Mouse (Mus musculus) hindbrain, embryonic 14.5 days (tissue): ENCODE data around the gene Brd4. TPM values are rescaled to one million over a fixed set of nuclear protein-coding genes. Genes with fewer than 3 reads are reported as not detected.

Source experiments
- ATAC-seq: fragments of 200-750 bp; cut with Nextera tagmentation; 2 replicates; pipeline ENCODE4 v1.8.0; 2017; ENCODE audit warnings: moderate number of reproducible peaks, mild to moderate bottlenecking, moderate TSS enrichment, moderate library complexity; ENCODE audit not compliant: low FRiP score
- DNase-seq: peaks from one replicate; pipeline ENCODE4 v3.0.0-alpha.2; 2015; ENCODE audit warnings: low spot score
- H3K27ac ChIP-seq: fragments of 300-500 bp; sonication (generic); 2 replicates; pipeline ENCODE4 v1.5.1; 2014; ENCODE audit warnings: mild to moderate bottlenecking, moderate library complexity
- H3K27me3 ChIP-seq: fragments of 300-500 bp; sonication (generic); 2 replicates; pipeline ENCODE4 v1.6.1; 2014; ENCODE audit warnings: mild to moderate bottlenecking, low read length, mixed read lengths; ENCODE audit not compliant: control insufficient read depth, insufficient read depth
- H3K36me3 ChIP-seq: fragments of 300-500 bp; sonication (generic); replicated peaks from 2 replicates; pipeline ENCODE4 v1.6.1; 2014; ENCODE audit not compliant: control insufficient read depth, insufficient read depth
- H3K4me1 ChIP-seq: fragments of 300-500 bp; sonication (generic); replicated peaks from 2 replicates; pipeline ENCODE4 v1.6.1; 2014; ENCODE audit warnings: antibody characterized with exemption, low read length, mixed read lengths; ENCODE audit not compliant: control insufficient read depth, insufficient read depth
- H3K4me2 ChIP-seq: fragments of 300-500 bp; sonication (generic); replicated peaks from 2 replicates; pipeline ENCODE4 v1.6.1; 2014; ENCODE audit warnings: mild to moderate bottlenecking, moderate library complexity
- H3K4me3 ChIP-seq: fragments of 300-500 bp; sonication (generic); replicated peaks from 2 replicates; pipeline ENCODE4 v1.5.1; 2014; ENCODE audit warnings: mild to moderate bottlenecking, low read length
- H3K9ac ChIP-seq: fragments of 300-500 bp; sonication (generic); 2 replicates; pipeline ENCODE4 v1.6.1; 2014
- H3K9me3 ChIP-seq: fragments of 300-500 bp; sonication (generic); 2 replicates; pipeline ENCODE4 v1.6.1; 2016; ENCODE audit warnings: low read length; ENCODE audit not compliant: control insufficient read depth
- WGBS: fragments of 180-500 bp; shearing (Covaris S2); extraction: QIAGEN DNeasy Blood & Tissue Kit; methylation state at CpG from one replicate; pipeline ENCODE4 v1.1.7; 2014; 5-methylcytosine and 5-hydroxymethylcytosine counted together
- polyA plus RNA-seq: library from polyadenylated mRNA; unstranded; fragments of >200 nt; fragmentation: Nextera tagmentation; extraction: Ambion mirVana; gene quantifications from 2 replicates; pipeline ENCODE4 v1.2.1, GENCODE M21; 2014

The Brd4 gene
- polyA plus RNA-seq, 1 experiment from 2014 or later: 87.9 TPM

DNA sequence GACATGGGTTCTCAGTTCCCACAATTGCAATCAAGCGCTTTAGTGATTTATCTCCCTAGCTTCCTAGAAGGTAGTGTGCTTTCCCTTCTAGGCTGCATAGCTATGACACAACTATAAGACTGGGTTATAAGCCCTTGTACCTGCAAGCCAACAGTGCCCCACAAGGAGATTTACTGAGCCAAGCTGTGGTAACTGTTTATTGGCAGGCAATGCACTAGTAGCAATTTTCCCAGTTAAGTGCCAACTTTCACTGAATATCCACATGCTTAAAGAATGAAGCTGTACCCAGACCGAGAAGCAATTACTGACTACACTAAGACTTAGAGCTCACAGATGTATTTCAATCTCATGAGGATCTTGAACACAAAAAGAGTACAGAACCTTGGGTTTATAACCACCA is 20.9 kb downstream of the Brd4 start:
- Histone ChIP-seq H3K27ac (no peak overlapping the region), H3K9ac (no peak overlapping the region), H3K4me1 (0 out of 2 replicates have a peak, but pooled peaks cover 3% of the 10 kb centered on the region), H3K4me2 (no peak overlapping the region), H3K36me3 (no peaks in the 10 kb centered on the region), H3K27me3 (no peaks in the 10 kb centered on the region), H3K4me3 (no peak overlapping the region), H3K9me3 (no peaks in the 10 kb centered on the region)
- WGBS: 92% methylated on average over 2 of the region's 2 CpGs
- DNase-seq: no peak
- no peak for ATAC-seq

DNA sequence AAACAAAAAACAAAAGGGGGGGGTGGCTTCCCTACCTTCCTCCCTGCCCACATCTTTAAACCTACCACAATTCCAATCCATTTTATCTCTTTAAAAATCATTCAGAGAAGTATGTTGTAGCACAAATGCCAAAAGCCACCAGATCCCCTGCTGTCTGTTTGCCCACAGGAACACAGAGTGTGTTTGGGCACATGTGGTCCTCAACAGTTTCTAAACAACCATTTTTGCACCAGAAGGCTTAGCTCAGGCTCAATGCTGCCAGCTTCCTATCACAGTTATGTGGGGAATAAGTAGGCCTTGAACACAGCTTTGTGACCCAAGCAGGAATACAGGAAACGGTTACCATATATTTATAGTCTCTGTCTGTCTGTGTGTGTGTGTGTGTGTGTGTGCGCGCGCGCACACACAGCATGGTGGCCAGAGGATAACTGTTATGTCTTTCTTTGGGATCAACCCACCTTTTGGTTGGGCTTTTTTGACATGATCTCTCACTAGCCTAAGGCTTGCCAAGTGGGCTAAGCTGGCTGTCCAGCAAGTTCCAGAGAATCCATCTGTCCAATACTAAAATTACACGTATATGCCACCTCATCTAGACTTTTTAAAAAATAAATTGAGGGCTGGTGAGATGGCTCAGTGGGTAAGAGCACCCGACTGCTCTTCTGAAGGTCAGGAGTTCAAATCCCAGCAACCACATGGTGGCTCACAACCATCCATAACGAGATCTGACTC is 21.5 kb downstream of the Brd4 start:
- Histone ChIP-seq H3K9me3 (no peaks in the 10 kb centered on the region), H3K27me3 (no peaks in the 10 kb centered on the region), H3K4me2 (no peak overlapping the region), H3K36me3 (no peaks in the 10 kb centered on the region), H3K9ac (no peak overlapping the region), H3K27ac (no peak overlapping the region), H3K4me1 (0 out of 2 replicates have a peak, but pooled peaks cover under 1% of the 10 kb centered on the region), H3K4me3 (no peak overlapping the region)
- WGBS: 95% methylated on average over 8 of the region's 8 CpGs
- no peak for ATAC-seq
- no peak for DNase-seq

DNA sequence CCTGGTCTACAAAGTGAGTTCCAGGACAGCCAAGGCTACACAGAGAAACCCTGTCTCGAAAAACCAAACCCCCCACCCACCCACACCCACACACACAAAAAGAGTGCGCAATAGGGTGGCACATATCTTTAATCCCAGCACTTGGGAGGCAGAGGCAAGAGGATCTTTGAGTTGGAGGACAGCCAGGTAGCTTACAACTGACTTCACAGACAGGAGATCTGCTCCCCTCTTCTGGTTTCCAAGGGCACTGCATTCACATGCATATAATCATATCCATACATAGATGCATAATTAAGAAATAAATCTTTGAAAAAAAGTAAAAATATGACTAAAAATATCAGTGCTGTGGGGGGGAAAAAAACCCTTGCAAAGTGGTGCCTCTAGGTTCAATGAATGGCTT is 25.7 kb downstream of the Brd4 start:
- H3K9ac ChIP-seq: no peak overlapping the region
- no peak overlapping the region for H3K4me3 ChIP-seq
- no peaks in the 10 kb centered on the region for H3K36me3 ChIP-seq
- DNase-seq: no peak
- H3K27ac ChIP-seq: no peak overlapping the region
- no peaks in the 10 kb centered on the region for H3K27me3 ChIP-seq
- no peaks in the 10 kb centered on the region for H3K9me3 ChIP-seq
- ATAC-seq: no peak
- H3K4me1 ChIP-seq: no peaks in the 10 kb centered on the region
- H3K4me2 ChIP-seq: no peak overlapping the region
- WGBS: 94% methylated on average over 2 of the region's 2 CpGs

DNA sequence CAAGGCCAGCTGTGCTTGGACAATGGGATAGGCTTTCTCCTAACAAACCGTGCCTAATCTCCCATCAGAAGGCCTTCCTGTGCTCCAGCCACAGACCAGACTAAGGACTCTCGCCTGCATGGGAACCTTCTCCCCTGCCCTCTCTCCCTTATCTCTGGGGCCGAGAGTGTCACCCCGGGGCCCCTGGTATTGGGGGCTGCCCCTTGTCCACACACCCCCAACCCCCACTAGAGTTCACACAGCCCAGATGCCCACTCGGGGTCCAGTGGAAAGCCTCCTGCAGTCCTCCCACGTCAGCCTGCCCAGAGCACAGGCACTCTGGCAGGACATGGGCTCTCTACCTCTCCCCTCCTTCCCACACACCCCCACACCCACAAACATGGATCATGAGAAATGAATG is 26.6 kb downstream of the Brd4 start:
- Histone ChIP-seq H3K4me1 (no peaks in the 10 kb centered on the region), H3K9ac (no peak overlapping the region), H3K36me3 (no peaks in the 10 kb centered on the region), H3K4me3 (no peak overlapping the region), H3K27me3 (no peaks in the 10 kb centered on the region), H3K9me3 (no peaks in the 10 kb centered on the region), H3K4me2 (no peak overlapping the region), H3K27ac (no peak overlapping the region)
- ATAC-seq: no peak
- no peak for DNase-seq
- WGBS: 50% methylated on average over 6 of the region's 6 CpGs

DNA sequence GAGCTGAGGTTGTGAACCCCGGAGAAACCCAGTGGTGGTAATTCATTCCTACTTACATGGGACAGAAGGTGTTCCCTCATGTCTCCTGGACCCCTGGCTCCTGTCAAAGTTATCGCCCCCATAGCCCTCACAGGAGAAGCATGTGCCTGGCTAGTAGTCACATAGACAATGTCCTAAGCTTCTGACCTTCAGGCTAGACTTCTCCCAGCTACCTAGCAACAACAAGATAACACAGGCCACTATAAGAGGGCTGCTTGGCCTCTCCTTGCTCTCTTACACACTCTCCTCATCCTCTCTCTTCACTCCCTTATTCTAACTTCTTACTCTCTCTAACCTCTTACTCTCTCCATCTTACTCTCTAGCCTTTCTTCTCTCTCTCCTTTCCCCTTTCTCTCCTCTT is 27.1 kb downstream of the Brd4 start:
- 88% methylated on average over 2 of the region's 2 CpGs for WGBS

DNA sequence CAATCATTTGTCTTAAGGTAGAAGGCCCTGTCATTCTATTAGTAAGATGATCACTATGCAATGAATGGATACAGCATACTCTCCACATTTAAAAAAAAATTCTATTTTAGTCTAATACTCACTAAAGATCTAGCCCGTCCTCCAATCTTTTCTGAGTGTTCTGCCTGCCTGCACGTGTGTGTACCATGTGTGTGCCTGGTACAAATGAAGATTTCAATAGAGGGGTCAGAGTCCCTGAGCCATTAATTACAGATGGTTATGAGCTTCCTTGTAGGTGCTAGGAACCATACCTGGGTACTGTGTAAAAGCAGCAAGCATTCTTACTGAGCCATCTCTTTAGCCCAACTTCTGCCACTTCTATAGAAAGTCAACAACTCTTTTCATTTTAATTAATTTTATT is 27.6 kb downstream of the Brd4 start:
- Histone ChIP-seq H3K9ac (no peak overlapping the region), H3K4me2 (no peak overlapping the region), H3K36me3 (peaks cover 6% of the 10 kb centered on the region), H3K4me1 (no peaks in the 10 kb centered on the region), H3K9me3 (no peaks in the 10 kb centered on the region), H3K27ac (no peak overlapping the region), H3K27me3 (no peaks in the 10 kb centered on the region), H3K4me3 (no peak overlapping the region)
- DNase-seq (no peak), ATAC-seq (no peak)
- 85% methylated on average over 2 of the region's 2 CpGs for WGBS

More for the DNA sequence above, 27.1 kb downstream of the Brd4 start:
- no peaks in the 10 kb centered on the region for H3K27me3 ChIP-seq
- no peaks in the 10 kb centered on the region for H3K4me1 ChIP-seq
- no peaks in the 10 kb centered on the region for H3K9me3 ChIP-seq
- no peak for DNase-seq
- H3K36me3 ChIP-seq: peaks cover 5% of the 10 kb centered on the region
- H3K4me2 ChIP-seq: no peak overlapping the region
- H3K9ac ChIP-seq: no peak overlapping the region
- no peak overlapping the region for H3K27ac ChIP-seq
- ATAC-seq: no peak
- H3K4me3 ChIP-seq: no peak overlapping the region

DNA sequence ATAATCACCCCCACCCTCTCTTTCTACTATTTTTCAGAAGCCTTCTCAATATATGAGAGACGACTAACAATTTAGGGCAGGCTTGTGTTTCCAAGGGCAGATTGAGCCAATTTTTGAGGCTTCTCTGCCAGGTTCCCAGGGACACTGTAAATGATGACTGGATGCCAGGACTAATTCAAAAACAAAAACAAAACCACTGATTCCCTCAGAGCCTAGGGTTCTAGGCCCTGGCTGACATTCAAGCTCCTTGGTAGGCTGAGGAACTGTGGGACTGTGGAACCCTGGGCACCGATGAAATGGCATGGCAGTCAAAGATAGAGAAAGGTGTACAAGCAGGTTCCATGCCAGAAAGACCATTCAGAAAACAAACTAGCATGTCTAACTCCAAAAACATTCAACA is 31.3 kb downstream of the Brd4 start:
- H3K27ac ChIP-seq: no peak overlapping the region
- H3K27me3 ChIP-seq: no peaks in the 10 kb centered on the region
- no peak overlapping the region for H3K4me3 ChIP-seq
- no peaks in the 10 kb centered on the region for H3K4me1 ChIP-seq
- no peak overlapping the region for H3K4me2 ChIP-seq
- 85% methylated on average over 2 of the region's 2 CpGs for WGBS
- no peaks in the 10 kb centered on the region for H3K9me3 ChIP-seq
- no peak for ATAC-seq
- no peak overlapping the region for H3K9ac ChIP-seq
- DNase-seq: no peak
- peaks cover 6% of the 10 kb centered on the region for H3K36me3 ChIP-seq

DNA sequence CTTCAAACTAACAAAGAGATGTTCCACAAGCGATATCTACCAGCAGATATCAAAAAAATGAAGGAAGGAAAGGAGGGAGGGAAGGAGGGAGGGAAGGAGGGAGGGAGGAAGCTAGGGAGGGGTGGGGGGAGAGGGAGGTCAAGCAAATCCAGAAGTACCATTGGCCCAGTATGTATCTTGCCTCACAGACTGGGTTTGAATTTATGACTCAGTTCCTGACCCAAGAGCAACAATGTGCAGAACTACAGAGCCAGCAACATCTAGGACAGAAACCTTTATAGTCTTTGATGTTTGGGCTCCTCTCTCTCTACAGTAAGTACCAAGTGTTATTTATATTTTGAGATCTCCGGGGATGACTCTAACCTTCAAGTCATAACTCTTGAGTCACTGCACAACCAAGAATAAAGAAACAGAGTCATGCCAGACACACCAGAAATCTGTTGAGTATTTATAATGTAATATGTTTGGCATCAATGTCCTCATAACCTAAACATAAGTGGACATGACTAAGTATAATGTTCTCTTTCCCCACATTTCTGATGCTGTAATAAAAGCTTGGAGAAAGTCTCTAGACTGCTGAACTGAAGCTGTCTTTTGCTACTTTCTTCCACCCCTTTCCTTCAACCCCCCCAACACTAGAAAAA is 32.6 kb downstream of the Brd4 start:
- Histone ChIP-seq H3K4me2 (no peak overlapping the region), H3K27ac (no peak overlapping the region), H3K4me1 (no peaks in the 10 kb centered on the region), H3K9ac (no peak overlapping the region), H3K9me3 (no peaks in the 10 kb centered on the region), H3K4me3 (no peak overlapping the region), H3K36me3 (peaks cover 6% of the 10 kb centered on the region), H3K27me3 (no peaks in the 10 kb centered on the region)
- WGBS: 96% methylated on average over 2 of the region's 2 CpGs
- ATAC-seq (no peak), DNase-seq (no peak)

DNA sequence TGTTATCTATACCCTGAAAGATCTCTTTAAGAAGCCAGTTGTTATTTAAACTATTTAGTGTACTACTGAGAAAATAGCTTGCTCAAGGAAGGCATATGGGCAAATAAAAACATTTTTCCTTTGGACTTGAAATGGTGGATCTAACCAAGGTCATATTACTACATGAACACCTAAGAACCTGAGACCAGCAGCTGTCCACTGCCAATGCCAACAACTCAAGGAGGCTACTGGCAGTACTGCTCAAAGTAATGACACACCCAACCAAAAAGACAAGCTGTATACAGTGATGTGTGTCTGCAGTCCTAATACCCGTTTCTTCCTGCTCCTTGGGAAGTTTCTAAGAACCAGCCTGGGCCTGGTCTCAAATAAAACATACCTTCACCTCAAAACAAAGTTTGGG is 34.5 kb downstream of the Brd4 start:
- no peak overlapping the region for H3K4me2 ChIP-seq
- DNase-seq (no peak), ATAC-seq (no peak)
- H3K27me3 ChIP-seq: no peaks in the 10 kb centered on the region
- peaks cover 6% of the 10 kb centered on the region for H3K36me3 ChIP-seq
- no peak overlapping the region for H3K9ac ChIP-seq
- H3K4me1 ChIP-seq: no peaks in the 10 kb centered on the region
- 98% methylated on average over 1 of the region's 1 CpGs for whole genome bisulfite sequencing
- H3K9me3 ChIP-seq: no peaks in the 10 kb centered on the region
- H3K27ac ChIP-seq: no peak overlapping the region
- no peak overlapping the region for H3K4me3 ChIP-seq
